Mouse (Mus musculus) neural tube, embryonic 11.5 days (tissue): ENCODE data around the gene Nme8. TPM values are rescaled to one million over a fixed set of nuclear protein-coding genes. Genes with fewer than 3 reads are reported as not detected.

Source experiments
- ATAC-seq: fragments of 200-750 bp; cut with Nextera tagmentation; 2 replicates; pipeline ENCODE4 v1.8.0; 2017; ENCODE audit warnings: moderate number of reproducible peaks, mild to moderate bottlenecking, moderate TSS enrichment, moderate library complexity; ENCODE audit not compliant: insufficient read depth, low FRiP score, low TSS enrichment
- DNase-seq: peaks from one replicate; pipeline ENCODE4 v3.0.0-alpha.2; 2015; ENCODE audit warnings: low spot score
- H3K27ac ChIP-seq: fragments of 300-500 bp; sonication (generic); 2 replicates; pipeline ENCODE4 v1.5.1; 2014; ENCODE audit warnings: low read depth, mild to moderate bottlenecking, low read length
- H3K27me3 ChIP-seq: fragments of 300-500 bp; sonication (generic); 2 replicates; pipeline ENCODE4 v1.6.1; 2014; ENCODE audit warnings: mild to moderate bottlenecking, low read length, mixed read lengths; ENCODE audit not compliant: control insufficient read depth, insufficient read depth
- H3K36me3 ChIP-seq: fragments of 300-500 bp; sonication (generic); 2 replicates; pipeline ENCODE4 v1.6.1; 2014; ENCODE audit warnings: mild to moderate bottlenecking, low read length, moderate library complexity, mixed read lengths; ENCODE audit not compliant: control insufficient read depth, insufficient read depth
- H3K4me1 ChIP-seq: fragments of 300-500 bp; sonication (generic); 2 replicates; pipeline ENCODE4 v1.6.1; 2014; ENCODE audit warnings: low read length, mixed read lengths; ENCODE audit not compliant: control insufficient read depth, insufficient read depth
- H3K4me2 ChIP-seq: fragments of 300-500 bp; sonication (generic); 2 replicates; pipeline ENCODE4 v1.6.1; 2014; ENCODE audit warnings: low read depth, mild to moderate bottlenecking, moderate library complexity
- H3K4me3 ChIP-seq: fragments of 300-500 bp; sonication (generic); 2 replicates; pipeline ENCODE4 v1.5.1; 2014; ENCODE audit warnings: low read depth, low read length
- H3K9ac ChIP-seq: fragments of 300-500 bp; sonication (generic); 2 replicates; pipeline ENCODE4 v1.6.1; 2014; ENCODE audit warnings: mild to moderate bottlenecking, low read length
- H3K9me3 ChIP-seq: fragments of 300-500 bp; sonication (generic); 2 replicates; pipeline ENCODE4 v1.6.1; 2016; ENCODE audit warnings: low read length; ENCODE audit not compliant: control insufficient read depth
- WGBS: fragments of 180-500 bp; shearing (Covaris S2); extraction: QIAGEN DNeasy Blood & Tissue Kit; methylation state at CpG from one replicate; pipeline ENCODE4 v1.1.7; 2014; 5-methylcytosine and 5-hydroxymethylcytosine counted together
- polyA plus RNA-seq: library from polyadenylated mRNA; unstranded; fragments of >200 nt; fragmentation: Nextera tagmentation; extraction: Ambion mirVana; gene quantifications from 2 replicates; pipeline ENCODE4 v1.2.1, GENCODE M21; 2014

Nme8 gene
- polyA plus RNA-seq, 1 experiment from 2014 or later = not detected

DNA sequence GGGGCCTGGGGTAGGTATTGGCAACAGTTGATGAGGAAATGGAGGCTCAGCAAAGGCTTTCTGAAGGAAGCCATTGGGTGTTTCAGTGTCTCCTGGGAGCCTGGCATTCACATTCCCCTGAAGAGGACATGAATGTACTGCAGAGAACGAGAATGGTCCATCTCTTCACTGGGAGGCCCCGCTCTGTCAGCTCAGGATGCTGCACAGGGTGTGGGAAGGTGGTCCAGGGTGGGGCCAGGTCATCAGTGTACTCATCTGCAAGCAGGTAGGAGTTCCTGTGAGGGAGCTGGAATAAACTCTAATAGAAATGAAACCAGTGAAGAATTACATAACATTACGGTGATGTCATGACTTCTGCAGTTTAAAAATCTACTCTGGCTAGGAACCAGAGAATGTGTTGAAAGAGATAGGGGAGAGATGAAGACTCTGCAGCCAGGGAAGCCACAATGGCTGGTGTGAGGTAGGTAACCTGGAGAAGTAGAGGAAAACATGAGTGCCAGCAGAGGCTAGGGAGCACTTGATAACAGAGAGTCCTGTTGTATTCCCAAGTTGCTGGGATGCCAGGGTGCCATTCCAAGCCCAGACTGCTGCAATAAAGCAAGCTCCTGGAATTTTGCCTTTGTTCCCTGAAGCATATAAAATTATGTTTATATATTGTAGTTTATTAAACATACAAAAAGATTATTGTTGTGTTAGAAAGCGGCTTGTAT is 3.3 kb upstream of the Nme8 start:
- WGBS = 88% methylated on average over 4 of the region's 4 CpGs
- Histone ChIP-seq H3K27ac (no peak overlapping the region), H3K27me3 (no peaks in the 10 kb centered on the region), H3K4me3 (no peak overlapping the region), H3K4me2 (no peak overlapping the region), H3K36me3 (no peaks in the 10 kb centered on the region), H3K4me1 (no peaks in the 10 kb centered on the region), H3K9ac (no peak overlapping the region), H3K9me3 (no peaks in the 10 kb centered on the region)
- ATAC-seq (no peak), DNase-seq (no peak)

DNA sequence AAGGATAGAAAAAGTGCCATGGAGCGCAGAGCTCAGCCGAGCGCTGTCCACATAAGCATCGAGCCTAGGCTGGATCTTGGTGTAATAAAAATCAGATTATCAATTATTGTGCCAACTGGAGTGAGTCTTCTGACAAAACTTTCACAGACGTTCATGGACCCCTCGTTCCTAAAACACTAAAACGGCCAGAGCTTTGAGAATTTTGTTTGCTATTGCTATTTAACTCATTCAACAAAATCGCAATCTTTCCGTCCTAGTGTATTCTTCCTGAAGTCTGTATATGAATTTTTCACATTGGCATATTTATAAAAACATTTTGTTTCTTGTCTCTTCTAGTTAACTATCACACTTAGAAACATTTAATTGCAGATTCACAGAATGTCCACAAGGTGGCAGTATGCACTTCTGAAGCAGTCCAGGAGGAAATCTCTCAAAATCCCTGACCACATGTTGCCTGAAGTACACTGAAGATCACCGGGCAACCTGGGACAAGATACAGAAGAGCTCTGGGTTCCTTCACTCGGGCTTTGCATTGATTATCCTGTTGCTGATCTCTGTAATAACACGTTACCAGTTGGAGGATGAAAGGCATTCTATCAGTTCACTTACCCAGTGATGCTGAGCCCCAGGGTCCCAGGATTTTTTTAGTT is 1.1 kb upstream of the Nme8 start:
- Histone ChIP-seq H3K27me3 (no peaks in the 10 kb centered on the region), H3K9me3 (no peaks in the 10 kb centered on the region), H3K4me3 (no peak overlapping the region), H3K27ac (no peak overlapping the region), H3K36me3 (no peaks in the 10 kb centered on the region), H3K4me2 (no peak overlapping the region), H3K9ac (no peak overlapping the region), H3K4me1 (no peaks in the 10 kb centered on the region)
- 33% methylated on average over 12 of the region's 12 CpGs for WGBS
- ATAC-seq (0 out of 2 replicates have a peak, but pooled peaks have one; percentile 21), DNase-seq (peak; percentile 44)

DNA sequence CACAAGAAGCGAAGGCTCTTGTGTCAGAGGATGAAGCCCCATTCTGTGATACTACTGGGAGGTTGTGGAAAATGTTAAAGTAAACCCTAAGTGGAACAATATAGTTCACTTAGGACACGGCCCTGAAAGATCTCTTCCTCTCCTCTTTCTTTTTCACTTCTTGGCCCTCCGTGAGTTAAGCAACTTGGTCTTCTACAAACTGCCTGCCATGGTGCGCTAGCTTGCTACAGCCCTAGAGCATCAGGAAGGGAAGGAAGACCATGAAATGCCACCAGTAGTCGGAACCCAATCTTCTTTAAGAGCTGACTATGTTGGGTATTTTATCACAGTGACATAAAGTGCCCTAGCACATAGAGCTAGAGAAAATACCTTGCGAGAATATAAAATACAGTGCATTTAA is 7.2 kb downstream of the Nme8 start:
- Histone ChIP-seq H3K4me1 (no peaks in the 10 kb centered on the region), H3K4me3 (no peak overlapping the region), H3K9ac (no peak overlapping the region), H3K4me2 (no peak overlapping the region), H3K9me3 (no peaks in the 10 kb centered on the region), H3K27ac (no peak overlapping the region), H3K36me3 (no peaks in the 10 kb centered on the region), H3K27me3 (no peaks in the 10 kb centered on the region)
- ATAC-seq = no peak
- 81% methylated on average over 6 of the region's 6 CpGs for WGBS
- no peak for DNase-seq

DNA sequence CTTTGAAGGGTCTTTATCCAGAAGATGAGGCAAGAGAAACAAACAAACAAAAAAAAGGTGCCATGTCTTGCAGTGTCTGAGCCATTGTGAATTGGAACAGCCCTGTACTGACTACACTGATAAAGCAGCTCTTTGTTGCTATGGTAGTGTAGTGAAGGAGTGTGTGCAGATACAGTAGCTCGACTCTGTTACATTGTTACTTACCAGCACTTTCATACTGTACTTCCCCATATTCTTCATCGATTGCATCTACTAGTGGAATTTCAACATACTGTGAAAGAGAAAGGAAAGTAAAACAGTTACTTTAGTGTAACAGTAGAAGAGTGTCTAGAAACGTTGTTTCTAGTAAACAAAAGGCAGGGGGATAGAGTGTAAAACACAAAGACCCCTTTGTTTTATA is 7.6 kb downstream of the Nme8 start:
- Histone ChIP-seq H3K27me3 (no peaks in the 10 kb centered on the region), H3K36me3 (no peaks in the 10 kb centered on the region), H3K9ac (no peak overlapping the region), H3K4me1 (no peaks in the 10 kb centered on the region), H3K27ac (no peak overlapping the region), H3K4me2 (no peak overlapping the region), H3K9me3 (no peaks in the 10 kb centered on the region), H3K4me3 (no peak overlapping the region)
- DNase-seq = no peak
- WGBS = 71% methylated on average over 3 of the region's 3 CpGs
- ATAC-seq = no peak

DNA sequence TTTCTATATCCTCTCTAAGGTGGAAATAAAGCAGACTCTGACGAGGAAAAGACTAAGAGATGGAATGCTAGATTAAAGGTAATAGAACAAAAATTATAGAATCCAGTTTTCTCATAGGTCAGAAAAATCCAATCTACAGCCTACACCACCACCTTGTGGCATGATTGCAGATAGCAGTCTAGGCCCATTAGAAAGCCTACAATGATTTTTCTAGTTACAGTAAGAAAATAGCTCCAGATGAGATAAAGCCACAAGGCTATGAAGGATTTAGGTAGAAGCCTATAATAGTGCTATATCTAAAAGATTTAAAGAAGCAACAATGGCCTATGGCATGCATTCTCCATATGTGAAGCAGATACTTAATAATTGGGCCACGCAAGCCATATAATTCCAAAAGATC is 13.6 kb downstream of the Nme8 start:
- no peak for ATAC-seq

DNA sequence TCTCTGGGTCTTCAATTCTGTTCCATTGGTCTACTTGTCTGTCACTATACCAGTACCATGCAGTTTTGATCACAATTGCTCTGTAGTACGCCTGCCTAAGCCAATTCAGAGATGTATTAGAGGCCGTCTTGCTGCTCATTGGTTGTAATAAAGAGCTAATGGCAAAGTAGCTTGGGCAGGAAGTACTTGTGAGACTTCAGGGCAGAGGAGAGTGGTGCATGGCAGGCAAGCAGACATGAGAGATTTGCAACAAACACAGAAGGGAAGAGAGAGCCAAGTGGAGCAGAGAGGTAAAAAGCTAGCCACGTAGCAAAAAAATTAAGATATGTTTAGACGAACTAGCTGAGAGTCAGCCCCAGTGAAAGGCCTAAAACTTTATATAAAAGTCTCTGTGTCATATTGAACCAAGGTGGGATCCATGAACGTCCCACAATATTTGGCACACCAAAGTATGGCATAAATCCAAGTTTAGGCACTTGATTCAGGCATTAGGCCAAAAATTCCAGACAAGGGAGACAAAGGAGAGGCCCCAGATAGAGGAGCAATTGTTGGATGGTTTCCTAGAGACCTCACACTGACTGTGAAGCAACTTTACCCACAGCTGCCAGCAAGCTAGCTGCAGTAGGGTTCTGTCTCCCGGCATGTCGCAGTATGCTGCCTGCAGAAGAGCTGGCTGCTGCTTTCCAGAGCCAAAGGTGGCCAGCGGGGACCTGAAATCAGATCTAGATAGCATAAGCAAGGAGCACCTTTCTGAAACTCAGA is 14.5 kb downstream of the Nme8 start:
- Histone ChIP-seq H3K36me3 (no peaks in the 10 kb centered on the region), H3K4me3 (no peak overlapping the region), H3K9me3 (no peaks in the 10 kb centered on the region), H3K27me3 (no peaks in the 10 kb centered on the region), H3K27ac (no peak overlapping the region), H3K4me2 (no peak overlapping the region), H3K9ac (no peak overlapping the region), H3K4me1 (no peaks in the 10 kb centered on the region)
- WGBS = 68% methylated on average over 8 of the region's 8 CpGs
- DNase-seq (no peak), ATAC-seq (peak; percentile 45; the same call in 1 of the 2 replicates)

More for the DNA sequence above, 13.6 kb downstream of the Nme8 start:
- H3K4me2 ChIP-seq = no peak overlapping the region
- no peak overlapping the region for H3K27ac ChIP-seq
- peak; percentile 53 for DNase-seq
- no peak overlapping the region for H3K9ac ChIP-seq
- no peaks in the 10 kb centered on the region for H3K4me1 ChIP-seq
- H3K9me3 ChIP-seq = no peaks in the 10 kb centered on the region
- H3K36me3 ChIP-seq = no peaks in the 10 kb centered on the region
- H3K27me3 ChIP-seq = no peaks in the 10 kb centered on the region
- H3K4me3 ChIP-seq = no peak overlapping the region
- 65% methylated on average over 2 of the region's 2 CpGs for WGBS

DNA sequence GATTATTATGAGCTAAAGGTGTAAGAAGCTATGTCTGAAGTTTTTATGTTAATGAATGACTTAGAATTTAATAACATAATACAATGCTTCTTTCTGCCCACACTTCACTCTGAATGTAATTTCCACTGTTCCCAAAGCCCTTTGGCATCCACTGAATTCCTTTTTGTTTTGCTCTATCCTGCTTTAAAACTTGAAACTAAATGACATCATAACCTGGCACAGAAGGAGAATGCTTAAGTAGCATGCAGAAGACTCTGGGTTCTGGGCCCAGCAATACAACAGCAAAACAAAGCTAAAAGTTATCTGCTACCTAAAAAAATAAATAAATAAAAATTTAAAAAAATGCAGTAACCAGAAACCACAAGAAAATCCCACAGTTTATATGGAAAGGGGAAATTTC is 23.0 kb downstream of the Nme8 start:
- Histone ChIP-seq H3K4me3 (no peak overlapping the region), H3K27me3 (no peaks in the 10 kb centered on the region), H3K9ac (no peak overlapping the region), H3K27ac (no peak overlapping the region), H3K4me2 (no peak overlapping the region), H3K4me1 (no peaks in the 10 kb centered on the region), H3K36me3 (no peaks in the 10 kb centered on the region), H3K9me3 (no peaks in the 10 kb centered on the region)
- DNase-seq (no peak), ATAC-seq (no peak)

DNA sequence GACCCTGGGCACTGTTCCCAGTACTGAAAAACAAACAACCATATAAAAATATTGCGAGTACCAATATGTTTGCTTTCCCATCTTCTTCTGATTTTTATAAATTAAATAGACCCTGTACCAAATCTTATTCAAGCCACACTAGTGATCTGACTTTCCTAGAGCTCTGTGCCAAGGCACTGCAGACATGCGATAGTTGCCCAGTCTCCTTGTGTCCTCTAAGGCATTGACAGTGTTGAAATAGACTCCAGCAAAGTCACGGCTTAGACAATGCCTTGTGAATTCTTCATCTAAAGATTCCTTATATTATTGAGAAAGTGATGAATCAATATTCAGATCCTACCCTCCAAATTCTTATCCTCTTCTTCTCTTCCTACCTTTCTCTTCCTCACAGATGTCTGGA is 23.6 kb downstream of the Nme8 start:
- Histone ChIP-seq H3K4me2 (no peak overlapping the region), H3K9ac (no peak overlapping the region), H3K4me3 (no peak overlapping the region), H3K36me3 (no peaks in the 10 kb centered on the region), H3K27me3 (no peaks in the 10 kb centered on the region), H3K27ac (no peak overlapping the region), H3K4me1 (no peaks in the 10 kb centered on the region), H3K9me3 (no peaks in the 10 kb centered on the region)
- 90% methylated on average over 3 of the region's 3 CpGs for WGBS
- no peak for DNase-seq
- ATAC-seq = no peak
